ENCODE assay signal across 11 mouse cellular contexts in the genomic region with DNA sequence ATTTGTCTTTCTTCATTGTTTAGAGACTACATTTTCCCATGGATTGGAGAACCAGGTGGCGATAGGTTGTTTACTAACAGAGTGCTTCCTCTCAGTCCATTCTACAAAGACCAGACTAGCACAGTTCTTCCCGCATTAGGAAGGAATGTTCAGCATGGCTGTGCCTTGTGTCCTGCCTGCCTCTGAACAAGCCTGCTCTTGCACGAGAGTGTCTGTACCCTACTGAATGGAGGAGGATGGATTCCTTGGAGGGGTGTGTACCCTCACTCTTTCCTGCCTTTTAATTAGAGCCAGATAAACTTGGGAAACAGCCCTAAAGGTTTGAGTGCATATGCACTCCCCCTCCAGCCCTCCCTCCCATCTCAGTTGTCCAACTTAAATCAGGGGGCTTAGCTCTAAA.
DNase-seq lines count a peak whose midpoint lies in the region; ATAC-seq and TF ChIP-seq lines count a peak whose summit lies in the region.
"Had no signal": no experiment of that assay in that cellular context is flagged by ENCODE, and none has a peak within 500 bp of the region (broad histone marks: within the 10 kb centered on the region; RNA-seq: fewer than 3 reads in every experiment).

No protein-coding gene starts in this region.

- peak overlapping the region; percentile 76 for H3K27ac ChIP-seq in intestine, embryonic 14.5 days (ENCODE audit: low read depth)
- no peak overlapping the region for H3K27ac ChIP-seq in intestine, embryonic 16.5 days (ENCODE audit: low read length)
- H3K27ac ChIP-seq in limb, embryonic 13.5 days, result peak overlapping the region; percentile 80
- H3K27ac ChIP-seq: hindbrain, postnatal 0 days had no signal

- no peaks in the 10 kb centered on the region for H3K9me3 ChIP-seq in intestine, embryonic 14.5 days (ENCODE audit: control insufficient read depth, low read length)
- H3K9me3 ChIP-seq in intestine, embryonic 16.5 days (ENCODE audit: control insufficient read depth, low read length), result no peaks in the 10 kb centered on the region
- no peaks in the 10 kb centered on the region for H3K9me3 ChIP-seq in E14TG2a.4 (ENCODE audit: low read length)
- no peaks in the 10 kb centered on the region for H3K9me3 ChIP-seq in limb, embryonic 13.5 days

- peaks cover 33% of the 10 kb centered on the region for H3K36me3 ChIP-seq in intestine, embryonic 14.5 days (ENCODE audit: control insufficient read depth, insufficient read depth, low read length)
- peaks cover 6% of the 10 kb centered on the region for H3K36me3 ChIP-seq in intestine, embryonic 16.5 days (ENCODE audit: control insufficient read depth, insufficient read depth, low read length)
- H3K36me3 ChIP-seq in E14TG2a.4 (ENCODE audit: insufficient read depth, low read length), result peaks cover 65% of the 10 kb centered on the region
- peaks cover 39% of the 10 kb centered on the region for H3K36me3 ChIP-seq in limb, embryonic 13.5 days

- ATAC-seq in intestine, embryonic 14.5 days (replicated peaks; ENCODE audit: low FRiP score, low TSS enrichment, low read depth), result no peak
- ATAC-seq in intestine, embryonic 16.5 days, result no peak
- peak; percentile 62 for ATAC-seq in limb, embryonic 13.5 days (ENCODE audit: low FRiP score, low read depth)
- ATAC-seq: hindbrain, postnatal 0 days had no signal

- H3K9ac ChIP-seq in intestine, embryonic 14.5 days (ENCODE audit: low read length), result no peak overlapping the region; the same call in 1 of the 2 replicates
- no peak overlapping the region for H3K9ac ChIP-seq in intestine, embryonic 16.5 days (ENCODE audit: low read depth, low read length)
- H3K9ac ChIP-seq in limb, embryonic 13.5 days, result peak overlapping the region; percentile 54

- 14% methylated on average over 3 of the region's 3 CpGs for WGBS in intestine, embryonic 14.5 days
- 31% methylated on average over 3 of the region's 3 CpGs for WGBS in intestine, embryonic 16.5 days
- WGBS in limb, embryonic 13.5 days, result 13% methylated on average over 3 of the region's 3 CpGs

- H3K4me1 ChIP-seq in intestine, embryonic 14.5 days (replicated peaks; ENCODE audit: control insufficient read depth, insufficient read depth, low read length), result peaks cover 45% of the 10 kb centered on the region
- H3K4me1 ChIP-seq in intestine, embryonic 16.5 days (ENCODE audit: control insufficient read depth, insufficient read depth, low read length), result peaks cover 42% of the 10 kb centered on the region
- peaks cover 83% of the 10 kb centered on the region for H3K4me1 ChIP-seq in E14TG2a.4 (replicated peaks; ENCODE audit: low read depth, low read length)
- peaks cover 85% of the 10 kb centered on the region for H3K4me1 ChIP-seq in limb, embryonic 13.5 days

- peak overlapping the region; percentile 21 for H3K4me3 ChIP-seq in intestine, embryonic 14.5 days (ENCODE audit: low read depth, low read length)
- H3K4me3 ChIP-seq in intestine, embryonic 16.5 days (ENCODE audit: low read length), result no peak overlapping the region
- peak overlapping the region; percentile 53 for H3K4me3 ChIP-seq in E14TG2a.4 (replicated peaks; ENCODE audit: low read length)
- H3K4me3 ChIP-seq in limb, embryonic 13.5 days, result peak overlapping the region; percentile 21

- DNase-seq in intestine, embryonic 14.5 days (ENCODE audit: low spot score), result no peak
- DNase-seq in Muller cell, postnatal 12 days (ENCODE audit: inconsistent ontology term), result peak; percentile 49
- no peak for DNase-seq in thymus, postnatal 14 days
- DNase-seq in yolk sac, embryonic 10.5 days (ENCODE audit: low spot score), result no peak
- no peak for DNase-seq in gastrocnemius, adult 18-20 months (ENCODE audit: low spot score)
- DNase-seq: adrenal gland, postnatal 14 days; cerebellum, adult 9-11 months had no signal

- no peak for TF ChIP-seq CTCF in E14TG2a.4 (conservative IDR thresholded peaks at IDR 0.05; ENCODE audit: low read length)

- no peaks in the 10 kb centered on the region for H3K27me3 ChIP-seq in intestine, embryonic 14.5 days (replicated peaks; ENCODE audit: control insufficient read depth, insufficient read depth, low read length)
- H3K27me3 ChIP-seq in intestine, embryonic 16.5 days (replicated peaks; ENCODE audit: control insufficient read depth, insufficient read depth, low read length), result no peaks in the 10 kb centered on the region
- H3K27me3 ChIP-seq in E14TG2a.4 (ENCODE audit: insufficient read depth, low read length), result no peaks in the 10 kb centered on the region
- no peaks in the 10 kb centered on the region for H3K27me3 ChIP-seq in limb, embryonic 13.5 days

- peak overlapping the region; percentile 41 for H3K4me2 ChIP-seq in intestine, embryonic 14.5 days (ENCODE audit: low read length)
- H3K4me2 ChIP-seq in intestine, embryonic 16.5 days (ENCODE audit: low read depth, low read length), result no peak overlapping the region
- peak overlapping the region; percentile 70 for H3K4me2 ChIP-seq in limb, embryonic 13.5 days (replicated peaks)
